Mouse (Mus musculus) cerebellum, adult 2 months (tissue): ENCODE results near the gene Rorc. TPM values are rescaled to one million over a fixed set of nuclear protein-coding genes. Genes with fewer than 3 reads are reported as not detected.

Experiments
- DNase-seq, 2 experiments: peaks; one replicate each; pipeline ENCODE4 v3.0.0; 2021
- H3K27ac ChIP-seq: fragments of 200-500 bp; 2 replicates; pipeline ENCODE4 v1.5.1; 2012; ENCODE audit warnings: low read length, control low read depth, inconsistent platforms; ENCODE audit not compliant: insufficient read depth
- H3K27me3 ChIP-seq: fragments of 200-500 bp; 2 replicates; pipeline ENCODE4 v1.6.1; 2012; ENCODE audit warnings: inconsistent platforms, mild to moderate bottlenecking, low read length, moderate library complexity; ENCODE audit not compliant: control insufficient read depth, insufficient read depth
- H3K4me1 ChIP-seq: fragments of 200-500 bp; 2 replicates; pipeline ENCODE4 v1.6.1; 2011; ENCODE audit warnings: low read length; ENCODE audit not compliant: control insufficient read depth, insufficient read depth
- H3K4me3 ChIP-seq: fragments of 200-500 bp; replicated peaks from 2 replicates; pipeline ENCODE3; 2011; ENCODE audit warnings: mild to moderate bottlenecking, low read depth, low read length, control low read depth; ENCODE audit not compliant: insufficient read depth
- CTCF ChIP-seq: fragments of 200-500 bp; IDR thresholded peaks from 2 replicates; pipeline ENCODE4 v1.5.1; 2011; ENCODE audit warnings: low read depth, mild to moderate bottlenecking, control low read depth, low read length, moderate library complexity, borderline replicate concordance; ENCODE audit not compliant: insufficient read depth
- POLR2A ChIP-seq: fragments of 200-500 bp; IDR thresholded peaks from 2 replicates; pipeline ENCODE4 v1.6.1; 2011; ENCODE audit warnings: low read length, control low read depth, borderline replicate concordance; ENCODE audit not compliant: insufficient read depth
- WGBS: fragments of 180-500 bp; shearing (Covaris S2); methylation state at CpG from one replicate; pipeline ENCODE4 v1.1.7; 2018; 5-methylcytosine and 5-hydroxymethylcytosine counted together
- polyA plus RNA-seq: library from polyadenylated mRNA; depleted of rRNA; stranded (reverse); fragments of >200 nt; gene quantifications from 2 replicates; pipeline ENCODE4 v1.2.3, GENCODE M21; 2012

Gene Rorc
- polyA plus RNA-seq, 1 experiment = 20.9 TPM

GRCm38 (mm10) chr3:94369709-94370108, 2.9 kb upstream of the Rorc start:
- TF ChIP-seq CTCF (no peak), POLR2A (no peak)
- H3K27me3 ChIP-seq = no peaks in the 10 kb centered on the region
- no peak overlapping the region for H3K4me3 ChIP-seq
- H3K27ac ChIP-seq = no peak overlapping the region
- no peak for DNase-seq
- 56% methylated on average over 2 of the region's 2 CpGs for WGBS
- H3K4me1 ChIP-seq = peaks cover 23% of the 10 kb centered on the region

GRCm38 (mm10) chr3:94371637-94372036, 957 bp upstream of the Rorc start:
- WGBS = 2% methylated on average over 11 of the region's 11 CpGs
- no peak for TF ChIP-seq CTCF
- TF ChIP-seq POLR2A = no peak
- DNase-seq = peak; percentile 61 to 75

DNA sequence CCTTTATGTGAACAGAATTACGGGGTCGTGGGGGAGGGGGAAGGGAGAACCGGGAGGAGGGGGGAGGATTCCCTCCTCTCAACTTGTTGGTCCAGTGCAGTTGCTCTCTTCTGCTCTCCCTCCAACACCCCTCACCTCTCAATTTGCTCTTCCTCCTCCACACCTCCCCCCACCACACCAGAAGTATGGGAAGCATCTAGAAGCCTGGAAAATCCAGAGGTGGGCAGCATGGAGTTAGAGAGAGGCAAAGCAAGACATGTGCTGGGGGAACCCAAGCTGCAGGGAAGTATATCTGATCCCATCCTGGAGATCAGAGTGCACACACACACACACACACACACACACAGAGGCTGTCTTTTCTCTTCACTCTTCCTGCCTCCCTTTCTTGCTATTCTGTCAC, 556 bp upstream of the Rorc start:
- TF ChIP-seq POLR2A (no peak), CTCF (no peak)
- H3K27ac ChIP-seq = no peak overlapping the region
- no peak overlapping the region for H3K4me3 ChIP-seq
- WGBS = 0% methylated on average over 3 of the region's 3 CpGs
- DNase-seq = peak in 1 of 2 experiments; percentile 19
- H3K4me1 ChIP-seq = peaks cover 24% of the 10 kb centered on the region
- H3K27me3 ChIP-seq = no peaks in the 10 kb centered on the region

More at GRCm38 (mm10) chr3:94371637-94372036, 957 bp upstream of the Rorc start:
- Histone ChIP-seq H3K4me3 (no peak overlapping the region), H3K4me1 (peaks cover 24% of the 10 kb centered on the region), H3K27ac (no peak overlapping the region), H3K27me3 (no peaks in the 10 kb centered on the region)

- TF ChIP-seq CTCF (no peak), POLR2A (no peak)
Observed at GRCm38 (mm10) chr3:94373090-94373489, 496 bp downstream of the Rorc start.

DNA sequence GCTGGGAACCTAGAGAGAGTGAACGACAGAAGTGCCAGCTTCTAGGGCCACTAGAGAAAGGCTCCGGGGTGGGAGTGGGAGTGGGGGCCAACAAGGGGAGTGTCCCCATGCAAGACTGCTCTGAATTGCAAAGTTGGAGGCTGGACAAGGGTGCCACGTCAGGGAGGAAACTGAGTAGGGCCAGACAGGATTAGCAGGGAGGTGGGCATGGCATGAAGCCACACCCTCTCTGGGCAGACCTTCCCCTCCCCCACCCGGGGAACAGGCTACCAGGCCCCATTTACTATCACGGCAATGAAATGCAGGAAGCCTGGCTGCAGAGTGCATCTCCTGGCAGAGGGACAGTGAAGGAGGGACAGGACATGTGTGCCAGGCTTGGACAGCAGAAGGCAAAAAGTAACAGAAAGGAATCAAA, 1.0 kb downstream of the Rorc start:
- peak overlapping the region; percentile 15; the same call in 1 of the 2 replicates for H3K27ac ChIP-seq
- no peaks in the 10 kb centered on the region for H3K27me3 ChIP-seq
- H3K4me1 ChIP-seq = peaks cover 24% of the 10 kb centered on the region
- peak overlapping the region; percentile 59 for H3K4me3 ChIP-seq
- TF ChIP-seq POLR2A (no peak), CTCF (no peak)
- DNase-seq = peak; percentile 58 to 69
- 4% methylated on average over 5 of the region's 5 CpGs for WGBS

More at GRCm38 (mm10) chr3:94373090-94373489, 496 bp downstream of the Rorc start:
- WGBS = 5% methylated on average over 10 of the region's 10 CpGs
- H3K4me3 ChIP-seq = peak overlapping the region; percentile 59
- H3K27ac ChIP-seq = peak overlapping the region; percentile 45
- H3K4me1 ChIP-seq = peaks cover 24% of the 10 kb centered on the region
- H3K27me3 ChIP-seq = no peaks in the 10 kb centered on the region
- peak; percentile 35 to 49 for DNase-seq

DNA sequence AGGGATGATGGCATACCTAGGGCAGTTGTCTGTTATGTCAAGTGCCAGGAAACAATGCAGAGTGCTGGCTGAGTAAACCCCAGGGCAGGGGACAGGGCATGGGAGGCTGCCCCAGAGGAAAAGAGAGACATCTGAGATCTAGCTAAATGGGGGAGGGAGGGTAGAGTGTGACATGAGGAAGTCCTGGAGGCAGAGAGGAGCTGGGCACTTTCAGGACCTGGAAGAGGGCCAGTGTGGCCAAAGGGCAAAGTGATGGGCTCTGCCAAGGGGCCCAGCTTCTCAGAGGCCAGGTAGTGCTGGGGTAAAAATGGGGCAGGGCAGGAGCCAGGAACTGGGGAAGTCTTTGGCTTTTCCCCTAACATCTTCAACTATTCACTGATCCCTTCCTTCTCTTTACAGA, 2.0 kb downstream of the Rorc start:
- no peak overlapping the region for H3K4me3 ChIP-seq
- DNase-seq = no peak
- H3K27me3 ChIP-seq = no peaks in the 10 kb centered on the region
- H3K27ac ChIP-seq = no peak overlapping the region
- peaks cover 24% of the 10 kb centered on the region for H3K4me1 ChIP-seq
- TF ChIP-seq CTCF = no peak
- no peak for TF ChIP-seq POLR2A

- 49% methylated on average over 2 of the region's 2 CpGs for WGBS
- peak; percentile 26 to 27 for DNase-seq
Observed at GRCm38 (mm10) chr3:94375146-94375545, 2.6 kb downstream of the Rorc start.

GRCm38 (mm10) chr3:94375861-94376260, 3.3 kb downstream of the Rorc start:
- TF ChIP-seq CTCF = no peak
- no peak for TF ChIP-seq POLR2A
- WGBS = 71% methylated on average over 5 of the region's 5 CpGs
- Histone ChIP-seq H3K27ac (no peak overlapping the region), H3K27me3 (no peaks in the 10 kb centered on the region), H3K4me3 (no peak overlapping the region), H3K4me1 (peaks cover 24% of the 10 kb centered on the region)
- no peak for DNase-seq

More at GRCm38 (mm10) chr3:94375146-94375545, 2.6 kb downstream of the Rorc start:
- Histone ChIP-seq H3K4me3 (no peak overlapping the region), H3K4me1 (peaks cover 24% of the 10 kb centered on the region), H3K27ac (no peak overlapping the region), H3K27me3 (no peaks in the 10 kb centered on the region)
- TF ChIP-seq POLR2A (no peak), CTCF (no peak)
